Mouse (Mus musculus): ENCODE data around the gene Hmg20b. TPM values are rescaled to one million over a fixed set of nuclear protein-coding genes. Genes with fewer than 3 reads are reported as not detected.
A peak's percentile ranks its signal among the peaks of the same experiment; 100 is the strongest.

Hmg20b gene
- total and polyA plus RNA-seq, 2 experiments from 2014 or later: 20.8 to 36.8 TPM

- WGBS: 1% methylated on average over 38 of the region's 38 CpGs
- Histone ChIP-seq H3K9me3 (ENCODE audit: low read length) (no peaks in the 10 kb centered on the region), H3K4me2 (ENCODE audit: low read depth, low read length) (peak overlapping the region; percentile 85), H3K4me3 (ENCODE audit: low read length) (peak overlapping the region; percentile 97), H3K27me3 (ENCODE audit: insufficient read depth, low read length) (no peaks in the 10 kb centered on the region), H3K4me1 (ENCODE audit: insufficient read depth, low read length) (peaks cover 11% of the 10 kb centered on the region; the same call in 1 of the 2 replicates), H3K36me3 (ENCODE audit: insufficient read depth, low read length) (peaks cover 49% of the 10 kb centered on the region), H3K9ac (replicated peaks; ENCODE audit: low read length) (peak overlapping the region; percentile 48), H3K27ac (peak overlapping the region; percentile 93)
- ATAC-seq (peak; percentile 11; the same call in 1 of the 2 replicates), DNase-seq (ENCODE audit: low spot score) (peak; percentile 98)
- TF ChIP-seq CTCF (IDR thresholded peaks at IDR 0.05; ENCODE audit: low read depth): no peak
Observed at GRCm38 (mm10) chr10:81319741-81320549, 30.3 kb downstream of the Hmg20b start.

- H3K27me3 ChIP-seq (ENCODE audit: insufficient read depth, low read length): no peaks in the 10 kb centered on the region
- 33% methylated on average over 8 of the region's 8 CpGs for WGBS
- ATAC-seq (no peak), DNase-seq (ENCODE audit: low spot score) (peak; percentile 23)
- peak overlapping the region; percentile 48 for H3K9ac ChIP-seq (replicated peaks; ENCODE audit: low read length)
- no peaks in the 10 kb centered on the region for H3K9me3 ChIP-seq (ENCODE audit: low read length)
- peak overlapping the region; percentile 85 for H3K4me2 ChIP-seq (ENCODE audit: low read depth, low read length)
- H3K27ac ChIP-seq: peak overlapping the region; percentile 93
- peak overlapping the region; percentile 97 for H3K4me3 ChIP-seq (ENCODE audit: low read length)
- peak; percentile 52 for TF ChIP-seq CTCF (IDR thresholded peaks at IDR 0.05; ENCODE audit: low read depth)
- H3K36me3 ChIP-seq (ENCODE audit: insufficient read depth, low read length): peaks cover 49% of the 10 kb centered on the region
- peaks cover 11% of the 10 kb centered on the region; the same call in 1 of the 2 replicates for H3K4me1 ChIP-seq (ENCODE audit: insufficient read depth, low read length)
Observed at GRCm38 (mm10) chr10:81319330-81319699, 31.0 kb downstream of the Hmg20b start.

- no peak overlapping the region for H3K9ac ChIP-seq (replicated peaks; ENCODE audit: low read length)
- 86% methylated on average over 13 of the region's 13 CpGs for WGBS
- no peak for TF ChIP-seq CTCF (IDR thresholded peaks at IDR 0.05; ENCODE audit: low read depth)
Observed at GRCm38 (mm10) chr10:81318589-81319329, 31.5 kb downstream of the Hmg20b start.

GRCm38 (mm10) chr10:81317273-81317672 lies 33.0 kb downstream of the Hmg20b start:
- Histone ChIP-seq H3K4me3 (ENCODE audit: low read length) (no peak overlapping the region), H3K36me3 (ENCODE audit: insufficient read depth, low read length) (peaks cover 45% of the 10 kb centered on the region), H3K9me3 (ENCODE audit: low read length) (no peaks in the 10 kb centered on the region), H3K9ac (replicated peaks; ENCODE audit: low read length) (no peak overlapping the region), H3K4me2 (ENCODE audit: low read depth, low read length) (no peak overlapping the region), H3K4me1 (ENCODE audit: insufficient read depth, low read length) (peaks cover 11% of the 10 kb centered on the region; the same call in 1 of the 2 replicates), H3K27me3 (ENCODE audit: insufficient read depth, low read length) (no peaks in the 10 kb centered on the region), H3K27ac (no peak overlapping the region)
- ATAC-seq: no peak
- 23% methylated on average over 19 of the region's 20 CpGs for WGBS
- TF ChIP-seq CTCF (IDR thresholded peaks at IDR 0.05; ENCODE audit: low read depth): no peak
- DNase-seq (ENCODE audit: low spot score): no peak

More at GRCm38 (mm10) chr10:81318589-81319329, 31.5 kb downstream of the Hmg20b start:
- Histone ChIP-seq H3K9me3 (ENCODE audit: low read length) (no peaks in the 10 kb centered on the region), H3K36me3 (ENCODE audit: insufficient read depth, low read length) (peaks cover 46% of the 10 kb centered on the region), H3K4me2 (ENCODE audit: low read depth, low read length) (peak overlapping the region; percentile 85), H3K4me3 (ENCODE audit: low read length) (no peak overlapping the region), H3K27ac (no peak overlapping the region), H3K27me3 (ENCODE audit: insufficient read depth, low read length) (no peaks in the 10 kb centered on the region), H3K4me1 (ENCODE audit: insufficient read depth, low read length) (peaks cover 11% of the 10 kb centered on the region; the same call in 1 of the 2 replicates)
- ATAC-seq (no peak), DNase-seq (ENCODE audit: low spot score) (no peak)

- no peak overlapping the region for H3K4me3 ChIP-seq (ENCODE audit: low read length)
- H3K27ac ChIP-seq: no peak overlapping the region
- WGBS: 44% methylated on average over 15 of the region's 16 CpGs
- peaks cover 53% of the 10 kb centered on the region for H3K36me3 ChIP-seq (ENCODE audit: insufficient read depth, low read length)
- no peak overlapping the region for H3K9ac ChIP-seq (replicated peaks; ENCODE audit: low read length)
- peaks cover 5% of the 10 kb centered on the region; the same call in 1 of the 2 replicates for H3K4me1 ChIP-seq (ENCODE audit: insufficient read depth, low read length)
- H3K4me2 ChIP-seq (ENCODE audit: low read depth, low read length): no peak overlapping the region
- H3K9me3 ChIP-seq (ENCODE audit: low read length): no peaks in the 10 kb centered on the region
- DNase-seq (ENCODE audit: low spot score): peak; percentile 50
- peak; percentile 63 for TF ChIP-seq CTCF (IDR thresholded peaks at IDR 0.05; ENCODE audit: low read depth)
- ATAC-seq: no peak
- H3K27me3 ChIP-seq (ENCODE audit: insufficient read depth, low read length): no peaks in the 10 kb centered on the region
Observed at GRCm38 (mm10) chr10:81316338-81317060, 33.8 kb downstream of the Hmg20b start.

- ATAC-seq: no peak
- WGBS: 90% methylated on average over 16 of the region's 16 CpGs
Observed at GRCm38 (mm10) chr10:81315587-81315986, 34.7 kb downstream of the Hmg20b start.

More at GRCm38 (mm10) chr10:81315587-81315986, 34.7 kb downstream of the Hmg20b start:
- Histone ChIP-seq H3K4me2 (ENCODE audit: low read depth, low read length) (no peak overlapping the region), H3K27me3 (ENCODE audit: insufficient read depth, low read length) (no peaks in the 10 kb centered on the region), H3K27ac (no peak overlapping the region), H3K4me1 (ENCODE audit: insufficient read depth, low read length) (peaks cover 5% of the 10 kb centered on the region; the same call in 1 of the 2 replicates), H3K36me3 (ENCODE audit: insufficient read depth, low read length) (peaks cover 62% of the 10 kb centered on the region), H3K4me3 (ENCODE audit: low read length) (no peak overlapping the region), H3K9ac (replicated peaks; ENCODE audit: low read length) (no peak overlapping the region), H3K9me3 (ENCODE audit: low read length) (no peaks in the 10 kb centered on the region)
- no peak for DNase-seq (ENCODE audit: low spot score)
- TF ChIP-seq CTCF (IDR thresholded peaks at IDR 0.05; ENCODE audit: low read depth): no peak
